8 mouse cellular contexts compared by ENCODE assay signal in genomic region chr11:20477183-20478037, GRCm38 (mm10).
DNase-seq lines count a peak whose midpoint lies in the region; ATAC-seq and TF ChIP-seq lines count a peak whose summit lies in the region.

No protein-coding gene starts in this region.

- ATAC-seq in forebrain, embryonic 16.5 days: peak; percentile 77
- peak; percentile 86 for ATAC-seq in hindbrain, embryonic 11.5 days (ENCODE audit: low FRiP score)

- peak overlapping the region; percentile 11 for H3K4me3 ChIP-seq in cerebellum, adult 2 months (replicated peaks; ENCODE audit: insufficient read depth, low read depth, low read length)
- no peak overlapping the region for H3K4me3 ChIP-seq in forebrain, embryonic 16.5 days (replicated peaks; ENCODE audit: low read length)
- no peak overlapping the region for H3K4me3 ChIP-seq in hindbrain, embryonic 11.5 days (ENCODE audit: low read depth, low read length)

- no peaks in the 10 kb centered on the region for H3K27me3 ChIP-seq in cerebellum, adult 2 months (ENCODE audit: control insufficient read depth, insufficient read depth, low read length)
- H3K27me3 ChIP-seq in forebrain, embryonic 16.5 days (replicated peaks; ENCODE audit: control insufficient read depth, insufficient read depth, low read length): no peaks in the 10 kb centered on the region
- H3K27me3 ChIP-seq in hindbrain, embryonic 11.5 days (ENCODE audit: control insufficient read depth, insufficient read depth, low read length): no peaks in the 10 kb centered on the region

- 0 out of 2 replicates have a peak overlapping the region, but pooled peaks have one; percentile 5 for H3K27ac ChIP-seq in cerebellum, adult 2 months (ENCODE audit: insufficient read depth, low read length)
- no peak overlapping the region for H3K27ac ChIP-seq in forebrain, embryonic 16.5 days (ENCODE audit: low read length)
- H3K27ac ChIP-seq in hindbrain, embryonic 11.5 days (ENCODE audit: low read depth, low read length): no peak overlapping the region

- H3K9me3 ChIP-seq in forebrain, embryonic 16.5 days (ENCODE audit: control insufficient read depth, low read length): no peaks in the 10 kb centered on the region
- no peaks in the 10 kb centered on the region for H3K9me3 ChIP-seq in hindbrain, embryonic 11.5 days (ENCODE audit: control insufficient read depth, low read length)

- peak overlapping the region; percentile 29; the same call in 1 of the 2 replicates for H3K4me2 ChIP-seq in forebrain, embryonic 16.5 days (ENCODE audit: low read length)
- no peak overlapping the region; the same call in 1 of the 2 replicates for H3K4me2 ChIP-seq in hindbrain, embryonic 11.5 days (replicated peaks; ENCODE audit: low read depth, low read length)

- no peaks in the 10 kb centered on the region for H3K36me3 ChIP-seq in forebrain, embryonic 16.5 days (ENCODE audit: control insufficient read depth, insufficient read depth)
- H3K36me3 ChIP-seq in hindbrain, embryonic 11.5 days (ENCODE audit: control insufficient read depth, insufficient read depth, low read length): no peaks in the 10 kb centered on the region

- 0 out of 2 replicates have a peak overlapping the region, but pooled peaks have one; percentile 4 for H3K9ac ChIP-seq in forebrain, embryonic 16.5 days (replicated peaks; ENCODE audit: low read depth, low read length)
- no peak overlapping the region for H3K9ac ChIP-seq in hindbrain, embryonic 11.5 days (ENCODE audit: low read depth, low read length)

- 12% methylated on average over 19 of the region's 19 CpGs for WGBS in cerebellum, adult 2 months
- 11% methylated on average over 19 of the region's 19 CpGs for WGBS in forebrain, embryonic 16.5 days
- 16% methylated on average over 19 of the region's 19 CpGs for WGBS in hindbrain, embryonic 11.5 days

- no peak for TF ChIP-seq POLR2A in cerebellum, adult 2 months (IDR thresholded peaks at IDR 0.05; ENCODE audit: borderline replicate concordance, insufficient read depth, low read length)

- peak; percentile 56 for DNase-seq in ovary, adult 18-20 months (ENCODE audit: low spot score)
- no peak for DNase-seq in ovary, postnatal 10 days (ENCODE audit: low spot score)
- peak; percentile 63 to 77 for DNase-seq in cerebellum, adult 2 months
- peak; percentile 56 for DNase-seq in hindbrain, embryonic 11.5 days (ENCODE audit: low spot score)
- peak; percentile 27 for DNase-seq in left cerebral cortex, adult 11 months (ENCODE audit: low spot score)
- peak; percentile 63 to 66 for DNase-seq in lung, postnatal 4 days
- DNase-seq in skeletal muscle tissue, adult 2 months (ENCODE audit: low read depth, low spot score): peak; percentile 64

- TF ChIP-seq CTCF in cerebellum, adult 2 months (IDR thresholded peaks at IDR 0.05; ENCODE audit: borderline replicate concordance, insufficient read depth, low read depth, low read length): peak; percentile 41; the same call in 1 of the 2 replicates

- peaks cover 6% of the 10 kb centered on the region; the same call in 1 of the 2 replicates for H3K4me1 ChIP-seq in cerebellum, adult 2 months (ENCODE audit: control insufficient read depth, insufficient read depth, low read length)
- 0 out of 2 replicates have a peak, but pooled peaks cover 4% of the 10 kb centered on the region for H3K4me1 ChIP-seq in forebrain, embryonic 16.5 days (replicated peaks; ENCODE audit: control insufficient read depth, insufficient read depth, low read length)
- H3K4me1 ChIP-seq in hindbrain, embryonic 11.5 days (replicated peaks; ENCODE audit: control insufficient read depth, insufficient read depth, low read length): no peaks in the 10 kb centered on the region
